Mouse (Mus musculus): ENCODE measurements around the gene Tmem160. TPM values are rescaled to one million over a fixed set of nuclear protein-coding genes. Genes with fewer than 3 reads are reported as not detected.

Tmem160 gene
- polyA plus RNA-seq, 1 experiment from 2014 or later = 23.6 TPM

DNA sequence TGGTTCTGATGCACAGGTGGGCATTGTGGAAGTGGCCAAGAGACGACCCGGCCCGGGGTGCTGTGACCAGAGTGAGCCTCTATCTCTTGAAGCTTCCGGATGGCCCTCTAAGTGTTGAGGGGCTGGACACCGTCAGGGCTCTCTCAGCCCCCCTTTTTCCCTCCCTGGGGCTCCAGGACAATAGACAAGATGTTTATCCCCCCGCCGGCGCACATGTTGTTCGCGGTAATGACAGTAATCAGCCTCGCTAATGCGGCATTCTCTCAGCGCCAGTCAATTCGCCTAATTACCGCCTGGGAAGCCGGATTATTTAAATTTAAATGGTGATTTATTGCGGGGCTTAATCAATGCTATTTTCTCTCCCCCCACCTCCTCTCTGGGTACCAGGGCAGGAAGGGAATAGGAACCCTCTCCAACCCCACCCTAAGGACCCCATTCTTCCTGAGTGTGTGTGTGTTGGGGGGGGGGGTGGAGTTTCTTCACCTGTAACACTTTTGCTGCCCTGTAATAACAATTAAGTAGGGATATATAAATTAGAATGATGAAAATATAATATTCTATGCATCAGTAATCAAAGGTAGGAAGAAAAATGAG is 19.6 kb downstream of the Tmem160 start:
- Histone ChIP-seq H3K4me1 (ENCODE audit: control insufficient read depth, low read depth, low read length) (peaks cover 5% of the 10 kb centered on the region), H3K9ac (ENCODE audit: low read depth, low read length) (no peak overlapping the region), H3K36me3 (ENCODE audit: control insufficient read depth, insufficient read depth) (no peaks in the 10 kb centered on the region), H3K4me3 (ENCODE audit: low read depth, low read length) (no peak overlapping the region), H3K4me2 (ENCODE audit: low read depth, low read length) (no peak overlapping the region), H3K9me3 (replicated peaks; ENCODE audit: control insufficient read depth, low read length) (no peaks in the 10 kb centered on the region), H3K27ac (ENCODE audit: low read length) (no peak overlapping the region), H3K27me3 (ENCODE audit: control insufficient read depth, insufficient read depth, low read depth, low read length) (peaks cover 60% of the 10 kb centered on the region)
- ATAC-seq (ENCODE audit: low read depth) = no peak
- WGBS (ENCODE audit: insufficient replicate concordance) = 16% methylated on average over 17 of the region's 17 CpGs

DNA sequence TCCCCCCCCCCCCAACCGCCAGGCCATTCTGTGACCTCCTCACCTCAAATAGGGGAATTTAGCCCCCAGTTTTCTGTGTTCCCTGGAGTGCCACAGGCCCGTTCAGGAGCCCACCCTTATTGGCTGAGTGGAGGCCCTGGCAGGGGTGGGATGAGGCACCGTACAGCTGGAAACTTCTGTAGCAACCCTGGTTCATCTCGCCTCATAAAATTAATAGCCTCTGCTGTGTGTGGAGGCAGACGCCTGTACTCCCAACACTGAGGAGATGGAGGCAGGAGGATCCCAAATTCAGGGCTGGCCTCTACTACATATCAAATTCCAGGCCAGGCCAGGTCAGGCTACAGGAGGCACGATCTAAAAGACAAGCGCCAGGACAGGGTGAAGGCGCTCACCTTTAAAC is 21.3 kb downstream of the Tmem160 start:
- Histone ChIP-seq H3K27ac (ENCODE audit: low read length) (no peak overlapping the region), H3K4me2 (ENCODE audit: low read depth, low read length) (no peak overlapping the region), H3K9ac (ENCODE audit: low read depth, low read length) (no peak overlapping the region), H3K36me3 (ENCODE audit: control insufficient read depth, insufficient read depth) (no peaks in the 10 kb centered on the region), H3K27me3 (ENCODE audit: control insufficient read depth, insufficient read depth, low read depth, low read length) (peaks cover 65% of the 10 kb centered on the region), H3K4me3 (ENCODE audit: low read depth, low read length) (no peak overlapping the region), H3K9me3 (replicated peaks; ENCODE audit: control insufficient read depth, low read length) (no peaks in the 10 kb centered on the region), H3K4me1 (ENCODE audit: control insufficient read depth, low read depth, low read length) (peaks cover 5% of the 10 kb centered on the region)
- no peak for ATAC-seq (ENCODE audit: low read depth)
- 52% methylated on average over 8 of the region's 8 CpGs for WGBS (ENCODE audit: insufficient replicate concordance)

DNA sequence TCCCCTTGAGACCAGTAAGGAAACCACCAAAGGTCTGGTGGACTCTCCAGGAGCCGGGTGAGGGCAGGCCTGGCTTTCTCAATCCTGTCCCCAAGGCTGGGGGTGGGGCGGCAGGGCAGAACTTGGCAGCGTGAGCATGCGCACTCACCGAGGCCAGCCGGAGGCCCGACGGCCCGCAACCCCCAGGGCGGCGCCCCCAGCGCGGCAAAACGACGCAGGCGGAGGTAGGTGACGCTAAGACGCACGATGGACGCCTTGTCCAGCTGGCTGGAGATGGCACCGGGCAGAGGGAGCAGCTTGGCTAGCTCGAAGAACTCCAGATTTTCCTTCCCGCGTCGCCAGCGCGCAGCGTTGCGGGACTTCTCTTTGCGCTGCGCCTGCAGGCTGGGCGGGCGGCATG is 21.9 kb downstream of the Tmem160 start:
- no peak overlapping the region for H3K9ac ChIP-seq (ENCODE audit: low read depth, low read length)
- no peaks in the 10 kb centered on the region for H3K9me3 ChIP-seq (replicated peaks; ENCODE audit: control insufficient read depth, low read length)
- 0 out of 2 replicates have a peak overlapping the region, but pooled peaks have one; percentile 27 for H3K4me2 ChIP-seq (ENCODE audit: low read depth, low read length)
- WGBS (ENCODE audit: insufficient replicate concordance) = 7% methylated on average over 33 of the region's 33 CpGs
- H3K27me3 ChIP-seq (ENCODE audit: control insufficient read depth, insufficient read depth, low read depth, low read length) = peaks cover 65% of the 10 kb centered on the region
- H3K4me3 ChIP-seq (ENCODE audit: low read depth, low read length) = 0 out of 2 replicates have a peak overlapping the region, but pooled peaks have one; percentile 8
- H3K36me3 ChIP-seq (ENCODE audit: control insufficient read depth, insufficient read depth) = no peaks in the 10 kb centered on the region
- no peak overlapping the region for H3K27ac ChIP-seq (ENCODE audit: low read length)
- peaks cover 5% of the 10 kb centered on the region for H3K4me1 ChIP-seq (ENCODE audit: control insufficient read depth, low read depth, low read length)
- ATAC-seq (ENCODE audit: low read depth) = no peak

DNA sequence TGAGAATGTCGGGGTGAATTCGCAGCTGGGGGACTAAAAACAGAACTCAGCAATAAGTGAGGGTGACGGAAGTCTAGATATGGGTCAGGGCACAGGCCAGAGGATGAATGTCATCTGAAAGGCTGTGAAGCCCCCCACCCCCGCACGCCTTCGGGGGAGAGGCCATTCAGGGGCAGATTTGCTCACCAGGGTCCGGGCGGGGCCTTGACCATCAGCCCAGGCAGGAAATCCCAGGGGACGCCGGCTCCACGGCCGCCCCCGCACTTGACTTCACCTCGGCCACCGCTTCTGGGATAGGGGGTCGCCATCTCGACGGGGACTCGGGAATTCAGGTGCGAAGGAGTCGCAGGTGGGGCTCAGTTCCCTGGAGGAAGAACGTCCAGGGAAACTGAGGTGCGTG is 22.7 kb downstream of the Tmem160 start:
- H3K27ac ChIP-seq (ENCODE audit: low read length) = no peak overlapping the region
- no peak overlapping the region for H3K9ac ChIP-seq (ENCODE audit: low read depth, low read length)
- H3K4me2 ChIP-seq (ENCODE audit: low read depth, low read length) = 0 out of 2 replicates have a peak overlapping the region, but pooled peaks have one; percentile 3
- peaks cover 65% of the 10 kb centered on the region for H3K27me3 ChIP-seq (ENCODE audit: control insufficient read depth, insufficient read depth, low read depth, low read length)
- no peak overlapping the region for H3K4me3 ChIP-seq (ENCODE audit: low read depth, low read length)
- H3K9me3 ChIP-seq (replicated peaks; ENCODE audit: control insufficient read depth, low read length) = no peaks in the 10 kb centered on the region
- no peaks in the 10 kb centered on the region for H3K36me3 ChIP-seq (ENCODE audit: control insufficient read depth, insufficient read depth)
- WGBS (ENCODE audit: insufficient replicate concordance) = 4% methylated on average over 23 of the region's 23 CpGs
- ATAC-seq (ENCODE audit: low read depth) = no peak
- peaks cover 5% of the 10 kb centered on the region for H3K4me1 ChIP-seq (ENCODE audit: control insufficient read depth, low read depth, low read length)

DNA sequence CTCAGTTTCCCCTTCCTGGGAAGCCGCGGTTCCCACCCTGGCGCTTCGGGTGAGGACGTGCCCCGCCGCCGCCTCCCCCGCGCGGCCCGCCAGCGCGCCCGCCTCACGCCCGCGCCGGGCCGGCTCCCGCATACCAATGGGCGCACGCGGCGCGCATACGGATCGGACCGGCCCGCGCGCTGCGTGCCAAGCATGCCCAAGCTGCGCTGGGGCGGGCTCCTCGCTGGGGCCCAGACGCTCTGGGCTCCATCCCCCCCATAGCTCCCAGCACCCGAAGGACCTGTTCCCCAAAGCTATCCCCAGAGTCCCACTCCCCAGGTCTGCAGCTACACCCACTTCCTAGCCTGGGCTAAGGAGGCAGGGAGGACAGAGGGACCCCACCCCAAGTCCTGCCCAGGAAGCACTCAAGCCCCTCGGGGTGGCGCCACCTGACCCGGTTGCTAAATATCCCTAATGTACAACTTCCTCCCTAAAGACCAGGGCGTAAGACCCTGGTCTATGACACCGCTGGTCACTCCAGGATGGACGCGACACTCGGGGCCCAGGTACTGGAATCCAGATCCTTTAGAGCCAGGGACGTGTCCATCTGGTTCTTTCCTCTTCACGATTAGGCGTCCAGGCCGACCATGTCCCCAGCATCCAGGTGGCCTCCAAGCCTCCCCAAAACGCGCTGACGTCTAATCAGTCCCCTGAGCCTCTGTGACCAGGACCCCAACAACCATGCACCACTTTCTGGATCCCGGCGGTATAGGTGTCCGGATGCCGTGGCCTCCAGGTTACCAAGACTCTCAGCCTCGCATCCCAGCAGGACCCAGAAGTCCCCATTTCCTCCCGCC is 23.4 kb downstream of the Tmem160 start:
- no peak for ATAC-seq (ENCODE audit: low read depth)

DNA sequence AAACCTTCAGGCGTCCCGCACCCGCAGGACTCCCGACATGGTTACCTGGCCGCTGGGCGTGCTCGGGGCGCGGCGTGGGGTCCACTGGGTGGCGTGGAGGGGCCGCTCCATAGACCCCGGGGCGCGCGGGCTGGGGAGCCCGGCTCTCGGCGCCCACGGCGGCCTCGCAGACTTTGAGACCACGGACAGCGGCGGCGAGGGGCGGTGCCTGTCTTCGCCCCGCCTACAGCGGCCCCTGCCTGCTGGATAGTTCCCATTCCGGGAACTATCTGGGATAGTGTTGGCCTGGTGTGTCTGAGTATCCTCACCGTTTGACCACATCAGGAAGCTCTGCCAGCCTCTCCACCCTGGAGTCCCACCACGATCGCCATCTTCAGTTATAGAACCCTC is 24.0 kb downstream of the Tmem160 start:
- peak overlapping the region; percentile 32 for H3K4me3 ChIP-seq (ENCODE audit: low read depth, low read length)
- H3K9ac ChIP-seq (ENCODE audit: low read depth, low read length) = no peak overlapping the region
- no peak overlapping the region for H3K27ac ChIP-seq (ENCODE audit: low read length)
- 3% methylated on average over 34 of the region's 34 CpGs for WGBS (ENCODE audit: insufficient replicate concordance)
- H3K4me1 ChIP-seq (ENCODE audit: control insufficient read depth, low read depth, low read length) = peaks cover 5% of the 10 kb centered on the region
- H3K9me3 ChIP-seq (replicated peaks; ENCODE audit: control insufficient read depth, low read length) = no peaks in the 10 kb centered on the region
- H3K27me3 ChIP-seq (ENCODE audit: control insufficient read depth, insufficient read depth, low read depth, low read length) = peaks cover 58% of the 10 kb centered on the region
- ATAC-seq (ENCODE audit: low read depth) = no peak
- no peaks in the 10 kb centered on the region for H3K36me3 ChIP-seq (ENCODE audit: control insufficient read depth, insufficient read depth)
- H3K4me2 ChIP-seq (ENCODE audit: low read depth, low read length) = peak overlapping the region; percentile 45

More for the DNA sequence above, 23.4 kb downstream of the Tmem160 start:
- peaks cover 65% of the 10 kb centered on the region for H3K27me3 ChIP-seq (ENCODE audit: control insufficient read depth, insufficient read depth, low read depth, low read length)
- WGBS (ENCODE audit: insufficient replicate concordance) = 2% methylated on average over 58 of the region's 59 CpGs
- peak overlapping the region; percentile 32 for H3K4me3 ChIP-seq (ENCODE audit: low read depth, low read length)
- no peaks in the 10 kb centered on the region for H3K36me3 ChIP-seq (ENCODE audit: control insufficient read depth, insufficient read depth)
- peak overlapping the region; percentile 45 for H3K4me2 ChIP-seq (ENCODE audit: low read depth, low read length)
- H3K4me1 ChIP-seq (ENCODE audit: control insufficient read depth, low read depth, low read length) = peaks cover 5% of the 10 kb centered on the region
- H3K9me3 ChIP-seq (replicated peaks; ENCODE audit: control insufficient read depth, low read length) = no peaks in the 10 kb centered on the region
- no peak overlapping the region for H3K9ac ChIP-seq (ENCODE audit: low read depth, low read length)
- H3K27ac ChIP-seq (ENCODE audit: low read length) = no peak overlapping the region

DNA sequence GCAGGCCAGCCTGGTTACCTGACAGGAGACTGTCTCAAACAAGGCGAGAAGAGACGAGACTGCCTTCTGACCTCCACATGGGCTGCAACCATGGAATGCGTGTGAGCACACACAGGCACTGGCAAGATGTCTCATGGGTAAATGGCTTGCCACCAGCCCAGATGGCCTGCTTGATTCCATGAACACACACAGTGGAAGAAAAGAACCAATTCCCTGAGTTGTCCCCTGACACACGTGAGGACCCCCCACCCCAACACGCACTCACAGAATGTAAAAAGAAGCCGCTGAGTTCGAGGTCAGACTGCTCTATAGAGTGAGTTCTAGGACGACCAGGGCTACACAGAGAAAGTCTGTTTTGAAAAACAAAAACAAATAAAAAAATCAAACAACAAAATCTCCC is 25.0 kb downstream of the Tmem160 start, which contains the start of gene Npas1:
Gene Npas1, minus strand, starts transcription at position 101 of the 400 bp plus-strand sequence.
- Histone ChIP-seq H3K27ac (ENCODE audit: low read length) (no peak within 1 kb of the TSS), H3K27me3 (ENCODE audit: control insufficient read depth, insufficient read depth, low read depth, low read length) (peaks cover 50% of the 10 kb centered on the region), H3K36me3 (ENCODE audit: control insufficient read depth, insufficient read depth) (no peaks in the 10 kb centered on the region), H3K9me3 (replicated peaks; ENCODE audit: control insufficient read depth, low read length) (no peaks in the 10 kb centered on the region), H3K4me2 (ENCODE audit: low read depth, low read length) (peak within 1 kb of the TSS; percentile 45), H3K9ac (ENCODE audit: low read depth, low read length) (no peak within 1 kb of the TSS), H3K4me1 (ENCODE audit: control insufficient read depth, low read depth, low read length) (peaks cover 5% of the 10 kb centered on the region), H3K4me3 (ENCODE audit: low read depth, low read length) (peak within 1 kb of the TSS; percentile 32)
- ATAC-seq (ENCODE audit: low read depth) = no peak
- WGBS (ENCODE audit: insufficient replicate concordance) = 65% methylated on average over 8 of the region's 8 CpGs

DNA sequence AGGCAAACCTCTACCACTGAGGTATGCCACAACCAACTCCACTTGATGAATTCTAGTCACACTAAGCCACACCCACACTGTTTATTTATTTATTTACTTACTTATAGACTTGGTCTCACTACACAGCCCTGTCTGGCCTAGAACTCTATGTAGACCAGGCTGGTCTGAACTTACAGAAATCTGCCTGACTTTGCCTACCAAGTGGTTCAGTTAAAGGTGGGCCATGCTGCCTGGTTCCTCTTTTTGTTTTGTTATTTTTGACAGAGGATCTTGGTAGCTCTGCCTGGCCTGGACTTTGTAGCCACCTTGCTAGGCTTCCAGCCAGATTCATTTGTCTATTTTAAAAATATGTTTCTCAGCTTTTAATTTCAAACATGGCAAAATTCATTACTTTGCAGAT is 36.2 kb downstream of the Tmem160 start:
- Histone ChIP-seq H3K27me3 (ENCODE audit: control insufficient read depth, insufficient read depth, low read depth, low read length) (no peaks in the 10 kb centered on the region), H3K9me3 (replicated peaks; ENCODE audit: control insufficient read depth, low read length) (no peaks in the 10 kb centered on the region), H3K9ac (ENCODE audit: low read depth, low read length) (no peak overlapping the region), H3K4me1 (ENCODE audit: control insufficient read depth, low read depth, low read length) (no peaks in the 10 kb centered on the region; the same call in 1 of the 2 replicates), H3K4me2 (ENCODE audit: low read depth, low read length) (no peak overlapping the region), H3K4me3 (ENCODE audit: low read depth, low read length) (no peak overlapping the region), H3K27ac (ENCODE audit: low read length) (no peak overlapping the region), H3K36me3 (ENCODE audit: control insufficient read depth, insufficient read depth) (no peaks in the 10 kb centered on the region)
- no peak for ATAC-seq (ENCODE audit: low read depth)

DNA sequence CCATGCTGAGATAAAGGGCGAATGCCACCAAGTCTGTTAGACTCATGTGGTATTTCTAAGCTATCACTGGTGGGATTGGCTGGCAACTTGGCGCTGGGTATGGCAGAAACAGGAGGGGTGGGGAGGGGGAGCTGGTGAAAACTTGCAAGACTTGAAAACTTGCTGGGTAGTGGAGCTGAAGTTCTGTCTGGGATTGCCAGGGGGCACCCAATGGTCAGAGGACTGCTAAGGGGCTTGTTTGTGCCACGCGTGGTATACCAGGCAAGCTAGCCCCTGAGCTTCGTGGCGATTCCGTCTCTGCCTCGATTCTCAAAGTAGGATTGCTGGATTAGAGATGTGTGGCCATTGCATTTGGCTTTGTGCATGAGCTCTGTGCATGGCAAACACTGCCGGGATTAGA is 37.4 kb downstream of the Tmem160 start:
- Histone ChIP-seq H3K4me1 (ENCODE audit: control insufficient read depth, low read depth, low read length) (no peaks in the 10 kb centered on the region; the same call in 1 of the 2 replicates), H3K9ac (ENCODE audit: low read depth, low read length) (no peak overlapping the region), H3K9me3 (replicated peaks; ENCODE audit: control insufficient read depth, low read length) (no peaks in the 10 kb centered on the region), H3K27ac (ENCODE audit: low read length) (no peak overlapping the region), H3K27me3 (ENCODE audit: control insufficient read depth, insufficient read depth, low read depth, low read length) (no peaks in the 10 kb centered on the region), H3K4me3 (ENCODE audit: low read depth, low read length) (no peak overlapping the region), H3K36me3 (ENCODE audit: control insufficient read depth, insufficient read depth) (no peaks in the 10 kb centered on the region), H3K4me2 (ENCODE audit: low read depth, low read length) (no peak overlapping the region)
- 76% methylated on average over 9 of the region's 9 CpGs for WGBS (ENCODE audit: insufficient replicate concordance)
- ATAC-seq (ENCODE audit: low read depth) = no peak

Data from liver, embryonic 16.5 days (tissue).